Mouse (Mus musculus): Measurements from ENCODE around the gene Atp5j2.
"Not testable (repeated sequence)": the region's sequence is repeated elsewhere in the genome, so short reads cannot be mapped to it uniquely, and the experiment has no call there.

Atp5j2 gene

DNA sequence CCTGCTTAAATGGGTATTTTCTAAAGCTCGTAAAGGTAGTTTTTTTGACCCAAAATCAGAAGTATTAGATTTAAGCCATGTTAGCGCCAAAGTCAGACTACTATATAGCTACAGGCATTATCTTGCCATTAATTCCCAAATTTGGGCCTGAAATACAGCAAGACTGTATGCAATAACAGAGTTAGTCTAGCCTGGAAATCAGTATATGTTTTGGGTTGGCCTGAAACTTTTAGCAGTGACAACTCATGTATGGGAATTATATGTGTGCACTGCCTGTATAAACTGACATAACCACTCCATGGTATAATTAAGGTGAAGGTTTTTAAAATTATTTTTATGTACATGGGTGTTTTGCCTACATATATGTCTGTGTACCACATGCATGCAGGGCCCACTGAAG is at the start of gene Atp5j2:
Gene Atp5j2 (minus strand): TSS at position 101 of the 400 bp plus-strand sequence.
- no peak for DNase-seq

- no peak for DNase-seq
These were observed 42.8 kb upstream of the Atp5j2 start for GRCm38 (mm10) chr5:145234636-145235035.

DNA sequence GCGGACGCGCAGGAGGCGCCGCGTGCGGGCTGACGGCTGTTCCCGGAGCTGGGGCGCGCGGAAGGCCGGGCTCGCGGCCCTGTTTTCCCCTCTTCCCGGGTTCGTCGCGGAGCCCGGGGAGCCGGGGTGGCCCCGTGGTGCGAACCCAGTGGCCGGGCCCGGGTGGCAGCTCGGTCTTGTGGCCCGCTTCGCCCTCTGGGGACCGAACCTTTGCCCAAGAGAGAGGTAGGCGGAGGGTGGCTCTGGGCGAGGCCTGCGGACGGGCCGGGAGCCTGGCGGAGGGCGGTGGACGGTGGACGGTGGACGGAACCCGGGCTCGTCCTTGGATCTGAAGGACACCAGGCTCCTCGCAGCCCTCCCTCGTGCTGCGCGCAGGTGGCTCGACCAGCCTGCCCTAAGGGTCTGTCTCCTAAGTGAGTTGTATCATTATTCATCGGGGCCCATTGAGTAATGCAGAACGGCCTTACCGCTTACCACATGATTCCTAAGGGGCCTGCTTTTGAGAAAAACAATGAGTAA is 40.1 kb upstream of the Atp5j2 start:
- DNase-seq = no peak

GRCm38 (mm10) chr5:145231367-145231871 is 39.6 kb upstream of the Atp5j2 start, which contains the start of gene Zfp655:
Zfp655 (plus strand) TSS chr5:145231715.
- DNase-seq = peak; percentile 93

- no peak for DNase-seq
These were observed 38.8 kb upstream of the Atp5j2 start for GRCm38 (mm10) chr5:145230641-145231040.

DNA sequence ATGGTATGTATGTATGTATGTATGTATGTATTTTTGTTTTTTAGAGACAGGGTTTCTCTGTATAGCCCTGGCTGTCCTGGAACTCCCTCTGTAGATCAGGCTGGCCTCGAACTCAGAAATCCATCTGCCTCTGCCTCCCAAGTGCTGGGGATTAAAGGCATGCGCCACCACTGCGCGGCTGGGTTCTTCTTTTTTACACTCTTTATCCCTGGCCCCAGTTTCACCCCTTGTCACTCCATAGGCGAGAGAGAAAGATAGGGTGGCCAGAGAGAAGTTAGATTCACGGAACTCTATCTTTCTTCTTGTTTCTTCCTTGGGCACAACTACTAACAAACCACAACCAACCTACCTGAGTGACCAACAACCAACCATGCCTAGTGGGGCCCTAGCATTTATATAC is 37.4 kb upstream of the Atp5j2 start:
- DNase-seq = not testable (repeated sequence)

DNA sequence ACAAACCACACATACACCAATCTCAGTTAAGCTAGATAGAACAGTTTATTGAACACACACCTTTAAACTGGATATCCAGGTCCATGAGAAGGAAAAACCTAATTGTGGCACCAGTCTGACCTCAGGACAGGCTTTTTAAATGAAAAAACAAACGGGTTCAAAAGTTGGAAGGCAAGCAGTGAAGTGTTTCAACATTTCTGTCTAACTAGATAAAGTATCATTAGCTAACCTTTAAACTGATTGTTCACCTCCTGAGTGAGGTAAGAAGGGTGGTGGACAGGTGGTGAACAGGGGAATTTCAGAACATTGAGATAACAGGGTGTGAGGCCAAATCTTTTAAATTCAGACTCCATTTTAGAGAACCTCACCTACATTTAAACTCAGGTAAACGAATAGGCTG is 34.6 kb upstream of the Atp5j2 start:
- DNase-seq = no peak

DNA sequence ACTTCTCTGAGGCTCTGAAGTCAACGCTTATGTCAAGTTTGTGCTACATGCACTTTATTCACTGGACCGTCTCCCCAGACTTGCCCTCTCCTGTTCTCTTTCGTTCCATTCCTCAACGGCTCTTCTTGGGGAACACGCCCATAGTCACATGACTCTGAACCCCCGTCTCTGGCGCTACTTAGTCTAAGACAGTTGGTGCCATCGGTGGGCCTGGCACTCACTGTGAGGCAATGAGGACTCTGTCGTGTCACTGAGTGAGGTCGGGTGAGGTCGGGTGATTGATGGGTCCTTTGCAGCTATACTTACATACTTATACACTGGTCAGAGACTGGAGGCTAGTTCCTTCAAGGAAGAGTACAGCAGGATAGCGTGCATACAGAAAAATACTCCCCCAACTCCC is 31.5 kb upstream of the Atp5j2 start:
- no peak for DNase-seq

- DNase-seq = no peak
These were observed 31.0 kb upstream of the Atp5j2 start for GRCm38 (mm10) chr5:145222840-145223239.

DNA sequence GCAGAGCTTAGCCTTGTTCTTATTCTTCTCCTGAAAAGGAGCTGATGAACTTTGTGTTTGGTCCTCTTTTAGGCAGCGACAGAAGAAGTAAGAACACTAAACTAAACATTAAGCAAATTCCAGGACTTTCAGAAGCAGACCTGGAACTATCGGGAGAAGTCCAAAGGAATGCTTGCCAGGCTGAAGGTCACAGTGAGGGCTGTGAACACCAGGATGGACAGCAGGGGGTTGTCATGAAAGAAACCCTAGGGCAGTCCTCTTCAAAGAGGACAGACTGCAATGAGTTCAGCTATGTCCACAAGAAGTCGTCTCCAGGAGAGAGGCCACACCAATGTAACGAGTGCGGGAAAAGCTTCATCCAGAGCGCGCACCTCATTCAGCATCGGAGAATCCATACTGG is 28.1 kb upstream of the Atp5j2 start:
- no peak for DNase-seq

GRCm38 (mm10) chr5:145218671-145219070 is 26.8 kb upstream of the Atp5j2 start:
- DNase-seq = no peak

DNA sequence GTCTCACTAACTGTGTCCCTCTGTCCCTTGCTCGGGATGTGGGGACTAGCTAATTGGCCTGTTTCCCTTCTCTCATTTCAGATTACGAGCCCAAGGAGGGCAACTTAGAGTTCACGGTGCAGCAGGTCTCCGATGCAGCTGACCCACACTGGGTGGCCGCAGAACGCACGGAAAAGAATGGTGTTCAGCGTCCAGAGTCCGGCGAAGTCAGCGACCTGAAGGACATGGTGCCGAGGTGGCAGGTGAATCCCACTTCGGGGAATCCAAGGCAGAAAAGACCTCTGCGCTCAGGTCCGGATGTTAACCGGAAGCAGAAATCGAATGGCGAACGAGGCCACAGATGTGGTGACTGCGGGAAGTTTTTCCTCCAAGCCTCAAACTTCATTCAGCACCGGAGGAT is 26.3 kb upstream of the Atp5j2 start:
- no peak for DNase-seq

DNA sequence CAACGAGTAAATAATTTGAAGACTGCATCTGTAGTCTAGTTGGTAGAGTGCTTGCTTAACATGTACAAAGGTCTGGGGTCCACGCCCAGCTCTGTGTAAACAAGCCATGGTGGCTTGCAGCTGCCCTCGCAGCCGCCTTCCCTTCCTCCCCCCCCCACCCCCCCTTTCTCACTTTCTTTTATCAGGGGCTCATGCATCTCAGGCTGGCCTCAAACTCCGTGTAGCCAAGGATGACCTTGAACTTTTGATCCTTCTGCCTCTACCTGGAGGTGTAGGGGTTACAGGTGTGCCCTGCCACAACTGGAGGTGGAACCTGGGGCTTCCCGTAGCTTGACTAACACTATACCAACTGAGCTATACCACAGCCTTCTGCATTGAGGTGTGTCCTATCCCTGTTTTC is 25.9 kb upstream of the Atp5j2 start:
- DNase-seq = no peak

- no peak for DNase-seq
These were observed 22.8 kb upstream of the Atp5j2 start for GRCm38 (mm10) chr5:145214679-145215078.

DNA sequence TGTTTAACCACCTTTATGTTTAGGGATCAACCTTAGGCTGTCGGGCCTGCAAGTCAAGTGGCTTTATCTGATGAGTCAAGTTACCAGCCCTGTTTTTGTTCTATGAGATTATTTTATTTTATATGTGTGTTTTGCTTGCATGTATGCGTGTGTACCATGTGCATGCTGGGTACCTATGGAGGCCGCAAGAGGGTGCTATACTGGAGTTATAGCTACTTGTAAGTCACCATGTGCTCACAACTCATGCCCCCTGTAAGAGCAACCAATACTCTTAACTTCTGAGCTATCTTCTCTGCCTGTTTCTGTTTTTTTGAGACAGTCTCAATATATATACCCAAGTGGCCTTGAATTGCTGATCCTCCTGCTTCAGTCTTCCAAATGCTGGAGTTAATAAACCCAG is 21.6 kb upstream of the Atp5j2 start:
- DNase-seq = no peak

DNA sequence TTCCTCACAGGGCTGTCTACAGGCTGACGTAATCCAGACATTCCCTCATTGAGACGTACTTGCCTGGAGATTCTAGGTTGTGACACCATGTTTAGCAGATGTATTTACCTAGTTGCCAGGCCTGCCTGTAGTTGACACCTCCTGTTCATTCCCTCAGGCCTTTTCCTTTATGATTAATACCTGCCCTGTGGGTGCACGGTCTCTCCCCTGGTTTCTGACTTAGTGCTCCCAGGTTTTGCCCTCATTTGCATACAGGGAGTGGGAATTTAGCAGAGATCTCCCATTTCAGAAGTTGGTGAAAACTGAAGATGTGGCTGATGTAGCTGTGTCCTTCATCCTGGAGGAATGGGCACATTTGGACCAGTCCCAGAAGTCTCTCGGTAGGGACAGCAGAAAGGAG is 20.4 kb upstream of the Atp5j2 start:
- DNase-seq = no peak

- DNase-seq = no peak
These were observed 19.5 kb upstream of the Atp5j2 start for GRCm38 (mm10) chr5:145211340-145211739.

DNA sequence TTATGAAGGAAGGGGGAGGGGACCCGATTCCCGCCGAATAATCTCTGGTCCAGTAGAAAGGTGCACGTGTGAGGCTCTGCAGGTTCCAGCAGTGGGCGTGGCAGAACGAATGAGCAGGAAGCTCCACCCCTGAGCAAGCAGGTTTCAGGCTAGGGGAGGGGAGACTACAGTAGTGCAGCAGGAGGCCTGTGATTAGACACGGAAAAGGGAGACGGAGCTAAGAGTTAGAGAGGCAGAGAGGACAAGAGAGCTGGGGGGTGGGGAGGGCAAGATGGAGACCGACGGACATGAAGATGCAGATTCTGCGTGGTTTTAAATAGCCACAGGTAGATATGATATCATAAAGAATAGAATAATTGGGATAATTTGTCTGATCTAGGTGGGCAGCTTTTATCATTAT is 16.5 kb upstream of the Atp5j2 start:
- not testable (repeated sequence) for DNase-seq

DNA sequence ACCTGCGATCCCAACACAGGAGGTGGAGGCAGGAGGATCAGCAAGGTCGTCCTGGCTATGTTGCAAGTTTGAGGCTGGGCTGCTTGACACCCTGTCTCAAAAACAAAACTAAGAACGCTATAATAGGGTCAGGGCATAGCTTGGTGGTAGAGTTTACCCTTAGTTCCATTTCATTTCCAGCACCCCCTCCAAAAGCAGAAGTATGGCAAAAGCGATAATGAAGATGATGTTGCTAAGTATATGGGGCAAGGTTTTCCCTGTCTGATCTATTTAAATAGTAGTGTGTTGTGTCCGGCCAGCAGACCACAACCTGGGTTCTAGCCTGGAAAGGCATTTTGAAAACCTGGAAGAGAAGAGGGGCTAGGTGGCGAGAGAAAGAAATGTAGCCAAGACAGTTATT is 16.1 kb upstream of the Atp5j2 start:
- no peak for DNase-seq

GRCm38 (mm10) chr5:145207385-145207784 is 15.5 kb upstream of the Atp5j2 start:
- no peak for DNase-seq

DNA sequence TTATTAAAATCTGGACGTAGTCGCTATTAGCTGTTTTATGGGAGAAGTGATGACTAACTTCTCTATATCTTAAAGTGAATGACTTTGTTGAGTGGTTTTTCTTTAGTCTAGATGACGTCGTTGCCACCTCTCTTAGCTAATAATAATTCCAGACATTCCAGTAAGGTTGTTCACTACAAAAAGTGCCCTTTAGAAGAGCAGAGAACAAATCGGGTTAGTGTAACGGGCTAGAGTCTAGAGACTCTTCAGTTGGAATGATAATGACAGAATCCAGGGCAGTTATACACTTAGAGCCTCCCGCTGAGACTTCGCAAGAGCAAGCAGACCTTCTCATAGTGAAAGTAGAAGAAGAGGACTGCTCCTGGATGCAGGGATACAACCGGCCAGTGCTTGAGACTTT is 13.2 kb upstream of the Atp5j2 start:
- DNase-seq = no peak

DNA sequence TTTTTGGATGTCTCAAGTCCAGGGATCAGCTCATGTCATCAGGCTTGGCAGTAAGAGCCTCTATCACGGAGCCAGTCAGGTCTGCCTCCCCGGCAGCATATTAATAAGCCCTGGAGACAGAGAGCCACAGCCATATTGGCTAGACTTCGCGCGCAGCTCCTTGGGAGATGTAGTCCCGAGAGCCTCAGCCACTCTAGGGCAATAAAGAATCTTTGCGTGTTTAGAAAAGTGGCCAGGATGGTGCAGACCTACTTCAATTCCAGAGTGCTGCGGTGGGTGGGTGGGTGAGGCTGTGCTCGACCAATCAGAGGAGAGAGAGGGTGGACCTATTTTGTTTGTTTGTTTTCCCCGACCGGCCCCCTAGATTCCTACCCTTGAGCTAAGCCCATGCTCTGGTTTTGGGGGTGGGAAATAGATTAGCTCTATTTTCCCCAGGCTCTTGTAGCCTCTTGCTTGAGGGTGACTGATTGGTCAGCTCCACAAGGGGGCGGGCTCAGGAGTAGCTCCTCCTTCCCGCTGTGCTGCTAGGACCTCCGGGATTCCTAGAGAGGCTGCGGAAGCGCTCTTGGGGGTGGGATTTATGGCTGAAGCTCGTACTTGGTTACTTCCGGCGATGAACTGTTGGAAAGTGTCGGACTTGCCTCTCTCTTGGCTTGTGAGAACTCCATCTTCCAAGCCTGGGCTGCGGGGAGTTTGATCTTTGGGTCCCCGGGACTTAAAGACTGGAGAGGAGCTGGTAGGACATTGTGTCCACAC is 12.3 kb upstream of the Atp5j2 start, which contains the start of gene Zkscan5:
Gene Zkscan5 (plus strand): TSS at position 627 of the 756 bp plus-strand sequence.
- DNase-seq = peak; percentile 97

DNA sequence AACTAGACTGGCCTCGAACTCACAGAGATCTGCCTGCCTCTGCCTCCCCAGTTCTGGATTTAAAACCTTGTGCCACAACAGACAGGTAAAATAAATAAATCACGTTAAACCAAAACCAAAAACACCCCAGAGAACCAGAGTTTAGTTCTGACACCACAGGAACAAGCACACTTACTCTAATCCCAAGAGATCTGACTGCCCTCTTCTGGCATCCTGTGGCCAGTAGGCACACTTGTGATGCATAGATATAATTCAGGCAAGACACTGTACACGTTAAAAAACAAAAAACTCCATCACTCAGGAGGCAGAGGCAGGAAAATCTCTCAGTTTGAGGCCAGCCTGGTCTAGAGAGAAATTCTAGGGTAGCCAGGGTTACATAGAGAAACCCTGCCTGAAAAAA is 10.6 kb upstream of the Atp5j2 start:
- no peak for DNase-seq

- DNase-seq = peak; percentile 48
These were observed 9.6 kb upstream of the Atp5j2 start, which contains the start of gene Zkscan14 for GRCm38 (mm10) chr5:145201321-145201991. Zkscan14 (minus strand) TSS chr5:145201868.

Measured in right cerebral cortex, postnatal 4 days (tissue).